Mouse (Mus musculus): ENCODE results near the gene Zcchc7. TPM values are rescaled to one million over a fixed set of nuclear protein-coding genes. Genes with fewer than 3 reads are reported as not detected.

The Zcchc7 gene
- 27.2 and 36.1 TPM in 2 replicates for polyA plus RNA-seq (2015; fragmentation: Nextera tagmentation; extraction: Ambion mirVana)

GRCm38 (mm10) chr4:44755553-44756133, at the start of gene Zcchc7:
TSS of gene Zcchc7 (plus strand) at chr4:44755877.
- Histone ChIP-seq H3K36me3 (ENCODE audit: control insufficient read depth, insufficient read depth, low read length) (no peaks in the 10 kb centered on the region), H3K4me1 (ENCODE audit: control insufficient read depth, insufficient read depth, low read depth, low read length) (peaks cover 6% of the 10 kb centered on the region), H3K4me2 (ENCODE audit: low read length) (peak within 1 kb of the TSS; percentile 81), H3K27ac (ENCODE audit: low read depth, low read length) (peak within 1 kb of the TSS; percentile 91), H3K9ac (ENCODE audit: low read depth, low read length) (peak within 1 kb of the TSS; percentile 94), H3K4me3 (ENCODE audit: low read length) (peak within 1 kb of the TSS; percentile 86), H3K9me3 (ENCODE audit: control insufficient read depth, low read length) (no peaks in the 10 kb centered on the region), H3K27me3 (replicated peaks; ENCODE audit: control insufficient read depth, insufficient read depth, low read length) (no peaks in the 10 kb centered on the region)
- WGBS, result 6% methylated on average over 15 of the region's 15 CpGs
- peak; percentile 57 for ATAC-seq

GRCm38 (mm10) chr4:44705967-44706366, 49.7 kb upstream of the Zcchc7 start:
- WGBS, result 6% methylated on average over 7 of the region's 7 CpGs

GRCm38 (mm10) chr4:44706865-44707264, 48.8 kb upstream of the Zcchc7 start:
- Histone ChIP-seq H3K27me3 (replicated peaks; ENCODE audit: control insufficient read depth, insufficient read depth, low read length) (peaks cover 61% of the 10 kb centered on the region), H3K9ac (ENCODE audit: low read depth, low read length) (no peak overlapping the region), H3K4me1 (ENCODE audit: control insufficient read depth, insufficient read depth, low read depth, low read length) (peaks cover 17% of the 10 kb centered on the region), H3K4me3 (ENCODE audit: low read length) (no peak overlapping the region), H3K9me3 (ENCODE audit: control insufficient read depth, low read length) (no peaks in the 10 kb centered on the region), H3K27ac (ENCODE audit: low read depth, low read length) (no peak overlapping the region), H3K4me2 (ENCODE audit: low read length) (no peak overlapping the region), H3K36me3 (ENCODE audit: control insufficient read depth, insufficient read depth, low read length) (no peaks in the 10 kb centered on the region)
- WGBS, result 50% methylated on average over 1 of the region's 1 CpGs
- no peak for ATAC-seq

More at GRCm38 (mm10) chr4:44705967-44706366, 49.7 kb upstream of the Zcchc7 start:
- H3K9ac ChIP-seq (ENCODE audit: low read depth, low read length), result no peak overlapping the region
- no peak overlapping the region for H3K4me2 ChIP-seq (ENCODE audit: low read length)
- H3K36me3 ChIP-seq (ENCODE audit: control insufficient read depth, insufficient read depth, low read length), result no peaks in the 10 kb centered on the region
- no peak for ATAC-seq
- no peaks in the 10 kb centered on the region for H3K9me3 ChIP-seq (ENCODE audit: control insufficient read depth, low read length)
- H3K27ac ChIP-seq (ENCODE audit: low read depth, low read length), result no peak overlapping the region
- no peak overlapping the region for H3K4me3 ChIP-seq (ENCODE audit: low read length)
- peaks cover 66% of the 10 kb centered on the region for H3K27me3 ChIP-seq (replicated peaks; ENCODE audit: control insufficient read depth, insufficient read depth, low read length)
- H3K4me1 ChIP-seq (ENCODE audit: control insufficient read depth, insufficient read depth, low read depth, low read length), result peaks cover 17% of the 10 kb centered on the region

- H3K9me3 ChIP-seq (ENCODE audit: control insufficient read depth, low read length), result no peaks in the 10 kb centered on the region
- peaks cover 11% of the 10 kb centered on the region for H3K4me1 ChIP-seq (ENCODE audit: control insufficient read depth, insufficient read depth, low read depth, low read length)
- no peak overlapping the region for H3K4me2 ChIP-seq (ENCODE audit: low read length)
- H3K36me3 ChIP-seq (ENCODE audit: control insufficient read depth, insufficient read depth, low read length), result no peaks in the 10 kb centered on the region
- peaks cover 63% of the 10 kb centered on the region for H3K27me3 ChIP-seq (replicated peaks; ENCODE audit: control insufficient read depth, insufficient read depth, low read length)
- ATAC-seq, result no peak
- no peak overlapping the region for H3K4me3 ChIP-seq (ENCODE audit: low read length)
- H3K27ac ChIP-seq (ENCODE audit: low read depth, low read length), result no peak overlapping the region
- WGBS, result 57% methylated on average over 8 of the region's 8 CpGs
- no peak overlapping the region for H3K9ac ChIP-seq (ENCODE audit: low read depth, low read length)
Observed at GRCm38 (mm10) chr4:44708311-44708710, 47.4 kb upstream of the Zcchc7 start.

- peaks cover 66% of the 10 kb centered on the region for H3K27me3 ChIP-seq (replicated peaks; ENCODE audit: control insufficient read depth, insufficient read depth, low read length)
- peaks cover 3% of the 10 kb centered on the region; the same call in 1 of the 2 replicates for H3K4me1 ChIP-seq (ENCODE audit: control insufficient read depth, insufficient read depth, low read depth, low read length)
- no peak overlapping the region for H3K27ac ChIP-seq (ENCODE audit: low read depth, low read length)
- H3K4me3 ChIP-seq (ENCODE audit: low read length), result no peak overlapping the region
- no peak overlapping the region for H3K4me2 ChIP-seq (ENCODE audit: low read length)
- ATAC-seq, result no peak
- H3K9me3 ChIP-seq (ENCODE audit: control insufficient read depth, low read length), result no peaks in the 10 kb centered on the region
- H3K36me3 ChIP-seq (ENCODE audit: control insufficient read depth, insufficient read depth, low read length), result no peaks in the 10 kb centered on the region
- H3K9ac ChIP-seq (ENCODE audit: low read depth, low read length), result no peak overlapping the region
Observed at GRCm38 (mm10) chr4:44709091-44709695, 46.5 kb upstream of the Zcchc7 start.

GRCm38 (mm10) chr4:44709740-44710700, 45.7 kb upstream of the Zcchc7 start, which contains the start of gene Pax5:
TSS of gene Pax5 (minus strand) at chr4:44710487.
- Histone ChIP-seq H3K27me3 (replicated peaks; ENCODE audit: control insufficient read depth, insufficient read depth, low read length) (peaks cover 62% of the 10 kb centered on the region), H3K27ac (ENCODE audit: low read depth, low read length) (no peak within 1 kb of the TSS), H3K4me3 (ENCODE audit: low read length) (no peak within 1 kb of the TSS), H3K36me3 (ENCODE audit: control insufficient read depth, insufficient read depth, low read length) (no peaks in the 10 kb centered on the region), H3K9me3 (ENCODE audit: control insufficient read depth, low read length) (no peaks in the 10 kb centered on the region), H3K9ac (ENCODE audit: low read depth, low read length) (no peak within 1 kb of the TSS), H3K4me2 (ENCODE audit: low read length) (no peak within 1 kb of the TSS), H3K4me1 (ENCODE audit: control insufficient read depth, insufficient read depth, low read depth, low read length) (peaks cover 3% of the 10 kb centered on the region; the same call in 1 of the 2 replicates)
- ATAC-seq, result no peak
- 29% methylated on average over 16 of the region's 16 CpGs for WGBS

- H3K4me2 ChIP-seq (ENCODE audit: low read length), result no peak overlapping the region
- H3K36me3 ChIP-seq (ENCODE audit: control insufficient read depth, insufficient read depth, low read length), result no peaks in the 10 kb centered on the region
- peaks cover 3% of the 10 kb centered on the region; the same call in 1 of the 2 replicates for H3K4me1 ChIP-seq (ENCODE audit: control insufficient read depth, insufficient read depth, low read depth, low read length)
- H3K9me3 ChIP-seq (ENCODE audit: control insufficient read depth, low read length), result no peaks in the 10 kb centered on the region
- H3K27ac ChIP-seq (ENCODE audit: low read depth, low read length), result no peak overlapping the region
- no peak for ATAC-seq
- no peak overlapping the region for H3K4me3 ChIP-seq (ENCODE audit: low read length)
- WGBS, result 1% methylated on average over 30 of the region's 30 CpGs
- peaks cover 59% of the 10 kb centered on the region for H3K27me3 ChIP-seq (replicated peaks; ENCODE audit: control insufficient read depth, insufficient read depth, low read length)
- H3K9ac ChIP-seq (ENCODE audit: low read depth, low read length), result no peak overlapping the region
Observed at GRCm38 (mm10) chr4:44710701-44711097, 45.0 kb upstream of the Zcchc7 start.

GRCm38 (mm10) chr4:44711136-44711900, 44.4 kb upstream of the Zcchc7 start:
- Histone ChIP-seq H3K9ac (ENCODE audit: low read depth, low read length) (no peak overlapping the region), H3K4me2 (ENCODE audit: low read length) (no peak overlapping the region)
- ATAC-seq, result no peak

More at GRCm38 (mm10) chr4:44711136-44711900, 44.4 kb upstream of the Zcchc7 start:
- Histone ChIP-seq H3K4me3 (ENCODE audit: low read length) (no peak overlapping the region), H3K9me3 (ENCODE audit: control insufficient read depth, low read length) (no peaks in the 10 kb centered on the region), H3K27ac (ENCODE audit: low read depth, low read length) (no peak overlapping the region), H3K4me1 (ENCODE audit: control insufficient read depth, insufficient read depth, low read depth, low read length) (peaks cover 3% of the 10 kb centered on the region; the same call in 1 of the 2 replicates), H3K27me3 (replicated peaks; ENCODE audit: control insufficient read depth, insufficient read depth, low read length) (peaks cover 55% of the 10 kb centered on the region), H3K36me3 (ENCODE audit: control insufficient read depth, insufficient read depth, low read length) (no peaks in the 10 kb centered on the region)
- 2% methylated on average over 25 of the region's 25 CpGs for WGBS
